8 mouse cellular contexts compared by ENCODE assay signal in genomic region chr13:42052696-42053541, GRCm38 (mm10). TPM values are rescaled to one million over a fixed set of nuclear protein-coding genes. Genes with fewer than 3 reads are reported as not detected.
A peak's percentile ranks its signal among the peaks of the same experiment; 100 is the strongest.
DNase-seq lines count a peak whose midpoint lies in the region; ATAC-seq and TF ChIP-seq lines count a peak whose summit lies in the region.

No protein-coding gene starts in this region.

- no peaks in the 10 kb centered on the region for H3K9me3 ChIP-seq in ES-Bruce4 (replicated peaks; ENCODE audit: control insufficient read depth, insufficient read depth, low read length, poor library complexity, severe bottlenecking)
- no peaks in the 10 kb centered on the region for H3K9me3 ChIP-seq in forebrain, embryonic 11.5 days (ENCODE audit: control insufficient read depth, low read length)
- no peaks in the 10 kb centered on the region for H3K9me3 ChIP-seq in heart, postnatal 0 days (replicated peaks; ENCODE audit: control insufficient read depth, low read length)
- no peaks in the 10 kb centered on the region for H3K9me3 ChIP-seq in liver, embryonic 16.5 days (replicated peaks; ENCODE audit: control insufficient read depth, low read length)
- H3K9me3 ChIP-seq in neural tube, embryonic 12.5 days = no peaks in the 10 kb centered on the region
- no peaks in the 10 kb centered on the region for H3K9me3 ChIP-seq in stomach, embryonic 16.5 days (replicated peaks; ENCODE audit: control insufficient read depth, low read length)

- no peaks in the 10 kb centered on the region for H3K36me3 ChIP-seq in ES-Bruce4 (ENCODE audit: control insufficient read depth, insufficient read depth, low read length, poor library complexity, severe bottlenecking)
- H3K36me3 ChIP-seq in forebrain, embryonic 11.5 days (ENCODE audit: control insufficient read depth, insufficient read depth, low read length) = peaks cover 5% of the 10 kb centered on the region; the same call in 1 of the 2 replicates
- H3K36me3 ChIP-seq in heart, postnatal 0 days (replicated peaks; ENCODE audit: control insufficient read depth, insufficient read depth, low read length) = peaks cover 17% of the 10 kb centered on the region
- H3K36me3 ChIP-seq in liver, embryonic 16.5 days (ENCODE audit: control insufficient read depth, insufficient read depth) = peaks cover 12% of the 10 kb centered on the region
- peaks cover 17% of the 10 kb centered on the region for H3K36me3 ChIP-seq in neural tube, embryonic 12.5 days
- H3K36me3 ChIP-seq in stomach, embryonic 16.5 days (ENCODE audit: control insufficient read depth, insufficient read depth, low read length) = 0 out of 2 replicates have a peak, but pooled peaks cover 3% of the 10 kb centered on the region

- peak; percentile 35 for DNase-seq in c-Kit-negative CD71-positive TER-119-positive erythroid progenitor cells, embryonic 14.5 days (ENCODE audit: low read depth, low spot score)
- DNase-seq in forebrain, embryonic 11.5 days (ENCODE audit: low spot score) = peak; percentile 87
- DNase-seq in heart, postnatal 0 days (ENCODE audit: low spot score) = peak; percentile 84
- peak; percentile 66 to 76 for DNase-seq in kidney, postnatal 36 days

- H3K4me1 ChIP-seq in ES-Bruce4 (ENCODE audit: control insufficient read depth, insufficient read depth, low read length) = no peaks in the 10 kb centered on the region
- peaks cover 7% of the 10 kb centered on the region; the same call in 1 of the 2 replicates for H3K4me1 ChIP-seq in forebrain, embryonic 11.5 days (replicated peaks; ENCODE audit: control insufficient read depth, insufficient read depth, low read length)
- peaks cover 17% of the 10 kb centered on the region; the same call in 1 of the 2 replicates for H3K4me1 ChIP-seq in heart, postnatal 0 days (ENCODE audit: control insufficient read depth, insufficient read depth)
- H3K4me1 ChIP-seq in liver, embryonic 16.5 days (ENCODE audit: control insufficient read depth, low read depth, low read length) = peaks cover 20% of the 10 kb centered on the region
- H3K4me1 ChIP-seq in neural tube, embryonic 12.5 days = peaks cover 19% of the 10 kb centered on the region
- H3K4me1 ChIP-seq in stomach, embryonic 16.5 days (ENCODE audit: control insufficient read depth, insufficient read depth, low read length) = peaks cover 7% of the 10 kb centered on the region; the same call in 1 of the 2 replicates

- TF ChIP-seq POLR2A in ES-Bruce4 (IDR thresholded peaks at IDR 0.05; ENCODE audit: insufficient read depth, low read length) = no peak

- peak; percentile 76 for ATAC-seq in forebrain, embryonic 11.5 days (replicated peaks; ENCODE audit: low FRiP score)
- peak; percentile 14; the same call in 1 of the 2 replicates for ATAC-seq in heart, postnatal 0 days (ENCODE audit: insufficient read depth, low read depth)
- no peak for ATAC-seq in liver, embryonic 16.5 days (ENCODE audit: low read depth)
- ATAC-seq in neural tube, embryonic 12.5 days (ENCODE audit: low FRiP score, low read depth) = peak; percentile 65
- peak; percentile 18 for ATAC-seq in stomach, embryonic 16.5 days (ENCODE audit: insufficient read depth, low FRiP score)

- no peak for TF ChIP-seq EP300 in ES-Bruce4 (IDR thresholded peaks at IDR 0.05; ENCODE audit: insufficient read depth, low read depth, low read length)
- no peak for TF ChIP-seq EP300 in heart, postnatal 0 days (IDR thresholded peaks at IDR 0.05; ENCODE audit: low read depth)

- H3K4me3 ChIP-seq in ES-Bruce4 (ENCODE audit: low read depth, low read length) = peak overlapping the region; percentile 77
- peak overlapping the region; percentile 91 for H3K4me3 ChIP-seq in forebrain, embryonic 11.5 days (ENCODE audit: low read depth, low read length)
- peak overlapping the region; percentile 93 for H3K4me3 ChIP-seq in heart, postnatal 0 days (ENCODE audit: low read depth, low read length)
- H3K4me3 ChIP-seq in liver, embryonic 16.5 days (ENCODE audit: low read depth, low read length) = peak overlapping the region; percentile 92
- H3K4me3 ChIP-seq in neural tube, embryonic 12.5 days = peak overlapping the region; percentile 67
- peak overlapping the region; percentile 90 for H3K4me3 ChIP-seq in stomach, embryonic 16.5 days (replicated peaks; ENCODE audit: low read length)

- WGBS in forebrain, embryonic 11.5 days = under 1% methylated on average over 35 of the region's 41 CpGs
- under 1% methylated on average over 36 of the region's 41 CpGs for WGBS in heart, postnatal 0 days
- under 1% methylated on average over 39 of the region's 41 CpGs for WGBS in liver, embryonic 16.5 days (ENCODE audit: insufficient replicate concordance)
- WGBS in neural tube, embryonic 12.5 days = under 1% methylated on average over 37 of the region's 41 CpGs
- under 1% methylated on average over 38 of the region's 41 CpGs for WGBS in stomach, embryonic 16.5 days

- peak overlapping the region; percentile 67 for H3K4me2 ChIP-seq in forebrain, embryonic 11.5 days (ENCODE audit: low read depth, low read length, severe bottlenecking)
- H3K4me2 ChIP-seq in heart, postnatal 0 days (ENCODE audit: low read depth, low read length) = peak overlapping the region; percentile 97
- peak overlapping the region; percentile 98 for H3K4me2 ChIP-seq in liver, embryonic 16.5 days (ENCODE audit: low read depth, low read length)
- H3K4me2 ChIP-seq in neural tube, embryonic 12.5 days (replicated peaks) = peak overlapping the region; percentile 87
- H3K4me2 ChIP-seq in stomach, embryonic 16.5 days (ENCODE audit: low read depth, low read length) = peak overlapping the region; percentile 90

- TF ChIP-seq CTCF in ES-Bruce4 (IDR thresholded peaks at IDR 0.05; ENCODE audit: low read depth, low read length) = no peak
- TF ChIP-seq CTCF in heart, postnatal 0 days (IDR thresholded peaks at IDR 0.05; ENCODE audit: low read depth) = no peak

- no peaks in the 10 kb centered on the region for H3K27me3 ChIP-seq in ES-Bruce4 (ENCODE audit: control insufficient read depth, insufficient read depth, low read length, poor library complexity, severe bottlenecking)
- H3K27me3 ChIP-seq in forebrain, embryonic 11.5 days (ENCODE audit: control insufficient read depth, insufficient read depth, low read length) = no peaks in the 10 kb centered on the region
- no peaks in the 10 kb centered on the region for H3K27me3 ChIP-seq in heart, postnatal 0 days (ENCODE audit: control insufficient read depth, insufficient read depth, low read length)
- H3K27me3 ChIP-seq in liver, embryonic 16.5 days (ENCODE audit: control insufficient read depth, insufficient read depth, low read depth, low read length) = no peaks in the 10 kb centered on the region
- H3K27me3 ChIP-seq in neural tube, embryonic 12.5 days (replicated peaks) = no peaks in the 10 kb centered on the region
- no peaks in the 10 kb centered on the region for H3K27me3 ChIP-seq in stomach, embryonic 16.5 days (ENCODE audit: control insufficient read depth, insufficient read depth, low read length)

- H3K9ac ChIP-seq in ES-Bruce4 (ENCODE audit: low read depth, poor library complexity, severe bottlenecking) = peak overlapping the region; percentile 71
- peak overlapping the region; percentile 91 for H3K9ac ChIP-seq in forebrain, embryonic 11.5 days (ENCODE audit: low read length)
- H3K9ac ChIP-seq in heart, postnatal 0 days (replicated peaks; ENCODE audit: low read depth, low read length) = peak overlapping the region; percentile 86
- H3K9ac ChIP-seq in liver, embryonic 16.5 days (ENCODE audit: low read depth, low read length) = peak overlapping the region; percentile 85
- peak overlapping the region; percentile 95 for H3K9ac ChIP-seq in neural tube, embryonic 12.5 days
- peak overlapping the region; percentile 91 for H3K9ac ChIP-seq in stomach, embryonic 16.5 days (ENCODE audit: low read length)

- no peak overlapping the region for H3K27ac ChIP-seq in ES-Bruce4 (ENCODE audit: insufficient read depth, low read length)
- peak overlapping the region; percentile 95 for H3K27ac ChIP-seq in forebrain, embryonic 11.5 days (ENCODE audit: low read depth, low read length)
- peak overlapping the region; percentile 92 for H3K27ac ChIP-seq in heart, postnatal 0 days (ENCODE audit: low read depth)
- peak overlapping the region; percentile 85 for H3K27ac ChIP-seq in liver, embryonic 16.5 days (ENCODE audit: low read length)
- peak overlapping the region; percentile 87 for H3K27ac ChIP-seq in neural tube, embryonic 12.5 days
- H3K27ac ChIP-seq in stomach, embryonic 16.5 days (ENCODE audit: low read length) = peak overlapping the region; percentile 94

RNA-seq across cellular contexts. Expression of gene Hivep1, which starts 1.1 kb away (rescaled TPM):
- polyA plus RNA-seq in ES-Bruce4 (2011; ENCODE audit: insufficient read depth, insufficient read length, low read depth, missing spikeins) = 11.3 and 18.2 TPM in 2 replicates
- polyA plus RNA-seq in forebrain, embryonic 11.5 days (2014; fragmentation: Nextera tagmentation; extraction: Ambion mirVana) = 13.2 and 16.5 TPM in 2 replicates
- 14.0 and 33.5 TPM in 2 replicates for total RNA-seq in heart, postnatal 0 days (2014; rRNA removed; ENCODE audit: low replicate concordance)
- 3.7 and 4.1 TPM in 2 replicates for polyA plus RNA-seq in heart, postnatal 0 days (2015; fragmentation: Nextera tagmentation; extraction: Ambion mirVana)
- polyA plus RNA-seq in liver, embryonic 16.5 days (2015; fragmentation: Nextera tagmentation; extraction: Ambion mirVana) = 1.7 and 2.3 TPM in 2 replicates
- polyA plus RNA-seq in neural tube, embryonic 12.5 days (2016; fragmentation: Nextera tagmentation; extraction: Ambion mirVana) = 17.8 and 18.1 TPM in 2 replicates
- polyA plus RNA-seq in stomach, embryonic 16.5 days (2015; fragmentation: Nextera tagmentation; extraction: Ambion mirVana) = 5.3 and 7.0 TPM in 2 replicates

Comparison
In these comparisons a context has a peak if more than half of its experiments do, and no peak if none do; other contexts are left out.
1. DNase-seq: peak in every context shown above with its lines; median percentile 87 in forebrain, embryonic 11.5 days; 84 in heart, postnatal 0 days; 71 in kidney, postnatal 36 days; 35 in c-Kit-negative CD71-positive TER-119-positive erythroid progenitor cells, embryonic 14.5 days.